Mouse (Mus musculus) liver, embryonic 11.5 days (tissue): ENCODE results near the gene Slc24a1. TPM values are rescaled to one million over a fixed set of nuclear protein-coding genes. Genes with fewer than 3 reads are reported as not detected.
A peak's percentile ranks its signal among the peaks of the same experiment; 100 is the strongest.
"Not testable (repeated sequence)": the region's sequence is repeated elsewhere in the genome, so short reads cannot be mapped to it uniquely, and the experiment has no call there.

Experiments used
- ATAC-seq: fragments of 200-750 bp; cut with Nextera tagmentation; replicated peaks from 2 replicates; pipeline ENCODE4 v1.8.0; 2017; ENCODE audit warnings: moderate number of reproducible peaks, mild to moderate bottlenecking, moderate TSS enrichment, moderate library complexity; ENCODE audit not compliant: low FRiP score
- DNase-seq: peaks from one replicate; pipeline ENCODE4 v3.0.0-alpha.2; 2017; ENCODE audit warnings: low spot score
- H3K27ac ChIP-seq: fragments of 300-500 bp; sonication (generic); 2 replicates; pipeline ENCODE4 v1.5.1; 2014; ENCODE audit warnings: mild to moderate bottlenecking, low read depth, low read length, control low read depth
- H3K27me3 ChIP-seq: fragments of 300-500 bp; sonication (generic); replicated peaks from 2 replicates; pipeline ENCODE4 v1.6.1; 2014; ENCODE audit warnings: low read length, mixed read lengths; ENCODE audit not compliant: control insufficient read depth, insufficient read depth
- H3K36me3 ChIP-seq: fragments of 300-500 bp; sonication (generic); 2 replicates; pipeline ENCODE4 v1.6.1; 2014; ENCODE audit warnings: mild to moderate bottlenecking, low read length, moderate library complexity, mixed read lengths; ENCODE audit not compliant: control insufficient read depth, insufficient read depth
- H3K4me1 ChIP-seq: fragments of 300-500 bp; sonication (generic); replicated peaks from 2 replicates; pipeline ENCODE4 v1.6.1; 2014; ENCODE audit warnings: low read length, mixed read lengths; ENCODE audit not compliant: control insufficient read depth, insufficient read depth
- H3K4me2 ChIP-seq: fragments of 300-500 bp; sonication (generic); 2 replicates; pipeline ENCODE4 v1.6.1; 2014; ENCODE audit warnings: mild to moderate bottlenecking, control low read depth, moderate library complexity
- H3K4me3 ChIP-seq: fragments of 300-500 bp; sonication (generic); 2 replicates; pipeline ENCODE4 v1.5.1; 2014; ENCODE audit warnings: low read depth, low read length, control low read depth
- H3K9ac ChIP-seq: fragments of 300-500 bp; sonication (generic); 2 replicates; pipeline ENCODE4 v1.6.1; 2014; ENCODE audit warnings: low read depth, low read length, control low read depth
- H3K9me3 ChIP-seq: fragments of 300-500 bp; sonication (generic); 2 replicates; pipeline ENCODE4 v1.6.1; 2016; ENCODE audit warnings: low read length, inconsistent platforms, mixed read lengths; ENCODE audit not compliant: control insufficient read depth
- WGBS: fragments of 180-500 bp; shearing (Covaris S2); extraction: QIAGEN DNeasy Blood & Tissue Kit; methylation state at CpG from one replicate; pipeline ENCODE4 v1.1.7; 2014; 5-methylcytosine and 5-hydroxymethylcytosine counted together
- polyA plus RNA-seq: library from polyadenylated mRNA; unstranded; fragments of >200 nt; fragmentation: Nextera tagmentation; extraction: Ambion mirVana; gene quantifications from 2 replicates; pipeline ENCODE4 v1.2.1, GENCODE M21; 2014

Slc24a1 gene
- 0.04 and 0.12 TPM in 2 replicates for polyA plus RNA-seq

- 39% methylated on average over 11 of the region's 11 CpGs for WGBS
- no peak for ATAC-seq
- no peak within 1 kb of the TSS for H3K4me2 ChIP-seq
Observed at GRCm38 (mm10) chr9:64951161-64951657, at the start of gene Slc24a1. Gene Slc24a1, minus strand, starts transcription at chr9:64951607.

GRCm38 (mm10) chr9:64995464-64995863 is 44.1 kb upstream of the Slc24a1 start:
- not testable (repeated sequence) for ATAC-seq, H3K27me3 ChIP-seq, H3K9me3 ChIP-seq, DNase-seq, H3K4me2 ChIP-seq, H3K27ac ChIP-seq, H3K9ac ChIP-seq, H3K4me3 ChIP-seq, H3K4me1 ChIP-seq
- 88% methylated on average over 1 of the region's 1 CpGs for whole genome bisulfite sequencing
- peaks cover 32% of the 10 kb centered on the region for H3K36me3 ChIP-seq

More at GRCm38 (mm10) chr9:64951161-64951657, at the start of gene Slc24a1:
- no peak for DNase-seq
- peaks cover 22% of the 10 kb centered on the region for H3K4me1 ChIP-seq
- no peaks in the 10 kb centered on the region for H3K9me3 ChIP-seq
- H3K27me3 ChIP-seq = peaks cover 18% of the 10 kb centered on the region
- H3K9ac ChIP-seq = no peak within 1 kb of the TSS
- H3K36me3 ChIP-seq = no peaks in the 10 kb centered on the region
- no peak within 1 kb of the TSS for H3K4me3 ChIP-seq
- H3K27ac ChIP-seq = no peak within 1 kb of the TSS

GRCm38 (mm10) chr9:64990291-64990690 is 38.9 kb upstream of the Slc24a1 start:
- Histone ChIP-seq H3K4me3 (no peak overlapping the region), H3K27me3 (no peaks in the 10 kb centered on the region), H3K9ac (no peak overlapping the region), H3K4me2 (no peak overlapping the region), H3K4me1 (peaks cover 14% of the 10 kb centered on the region), H3K36me3 (peaks cover 35% of the 10 kb centered on the region), H3K27ac (no peak overlapping the region), H3K9me3 (no peaks in the 10 kb centered on the region)
- WGBS = 87% methylated on average over 7 of the region's 7 CpGs
- ATAC-seq (no peak), DNase-seq (no peak)

GRCm38 (mm10) chr9:64988443-64988842 is 37.0 kb upstream of the Slc24a1 start:
- WGBS = 69% methylated on average over 6 of the region's 6 CpGs
- peaks cover 22% of the 10 kb centered on the region for H3K4me1 ChIP-seq

GRCm38 (mm10) chr9:64987651-64988050 is 36.2 kb upstream of the Slc24a1 start:
- H3K4me3 ChIP-seq = no peak overlapping the region
- H3K9ac ChIP-seq = no peak overlapping the region
- no peak overlapping the region for H3K4me2 ChIP-seq
- DNase-seq = no peak
- no peaks in the 10 kb centered on the region for H3K9me3 ChIP-seq
- no peaks in the 10 kb centered on the region for H3K27me3 ChIP-seq
- no peak for ATAC-seq
- peaks cover 41% of the 10 kb centered on the region for H3K36me3 ChIP-seq
- no peak overlapping the region for H3K27ac ChIP-seq
- WGBS = 94% methylated on average over 2 of the region's 2 CpGs
- peaks cover 22% of the 10 kb centered on the region for H3K4me1 ChIP-seq

More at GRCm38 (mm10) chr9:64988443-64988842, 37.0 kb upstream of the Slc24a1 start:
- Histone ChIP-seq H3K4me3 (no peak overlapping the region), H3K9ac (no peak overlapping the region), H3K27me3 (no peaks in the 10 kb centered on the region), H3K36me3 (peaks cover 41% of the 10 kb centered on the region), H3K4me2 (no peak overlapping the region), H3K27ac (no peak overlapping the region), H3K9me3 (no peaks in the 10 kb centered on the region)
- ATAC-seq (no peak), DNase-seq (no peak)

- H3K27ac ChIP-seq = peak overlapping the region; percentile 83; the same call in 1 of the 2 replicates
- 83% methylated on average over 9 of the region's 9 CpGs for WGBS
- DNase-seq (no peak), ATAC-seq (no peak)
- no peaks in the 10 kb centered on the region for H3K9me3 ChIP-seq
- H3K4me1 ChIP-seq = peaks cover 22% of the 10 kb centered on the region
- H3K4me2 ChIP-seq = peak overlapping the region; percentile 39
- no peak overlapping the region for H3K4me3 ChIP-seq
- H3K27me3 ChIP-seq = no peaks in the 10 kb centered on the region
- H3K36me3 ChIP-seq = peaks cover 45% of the 10 kb centered on the region
- H3K9ac ChIP-seq = 0 out of 2 replicates have a peak overlapping the region, but pooled peaks have one; percentile 13
Observed at GRCm38 (mm10) chr9:64985807-64986206, 34.4 kb upstream of the Slc24a1 start.

- peak; percentile 38 for DNase-seq
- peak overlapping the region; percentile 48 for H3K9ac ChIP-seq
- H3K4me2 ChIP-seq = peak overlapping the region; percentile 41
- H3K4me1 ChIP-seq = peaks cover 22% of the 10 kb centered on the region
- ATAC-seq = peak; percentile 96
- 40% methylated on average over 8 of the region's 8 CpGs for WGBS
- peak overlapping the region; percentile 83 for H3K27ac ChIP-seq
- H3K27me3 ChIP-seq = no peaks in the 10 kb centered on the region
- H3K9me3 ChIP-seq = no peaks in the 10 kb centered on the region
- H3K4me3 ChIP-seq = 0 out of 2 replicates have a peak overlapping the region, but pooled peaks have one; percentile 23
- peaks cover 45% of the 10 kb centered on the region for H3K36me3 ChIP-seq
Observed at GRCm38 (mm10) chr9:64985037-64985794, 33.8 kb upstream of the Slc24a1 start.

GRCm38 (mm10) chr9:64981904-64982303 is 30.5 kb upstream of the Slc24a1 start:
- WGBS = 70% methylated on average over 1 of the region's 1 CpGs
- Histone ChIP-seq H3K36me3 (peaks cover 57% of the 10 kb centered on the region), H3K4me2 (no peak overlapping the region), H3K4me3 (no peak overlapping the region), H3K9ac (no peak overlapping the region), H3K27ac (no peak overlapping the region), H3K9me3 (no peaks in the 10 kb centered on the region), H3K27me3 (no peaks in the 10 kb centered on the region), H3K4me1 (peaks cover 17% of the 10 kb centered on the region)
- no peak for DNase-seq
- no peak for ATAC-seq
